Mouse (Mus musculus): ENCODE data around the gene Cadps2. TPM values are rescaled to one million over a fixed set of nuclear protein-coding genes. Genes with fewer than 3 reads are reported as not detected.

The Cadps2 gene
- polyA plus RNA-seq, 1 experiment from 2014 or later = 4.7 TPM

DNA sequence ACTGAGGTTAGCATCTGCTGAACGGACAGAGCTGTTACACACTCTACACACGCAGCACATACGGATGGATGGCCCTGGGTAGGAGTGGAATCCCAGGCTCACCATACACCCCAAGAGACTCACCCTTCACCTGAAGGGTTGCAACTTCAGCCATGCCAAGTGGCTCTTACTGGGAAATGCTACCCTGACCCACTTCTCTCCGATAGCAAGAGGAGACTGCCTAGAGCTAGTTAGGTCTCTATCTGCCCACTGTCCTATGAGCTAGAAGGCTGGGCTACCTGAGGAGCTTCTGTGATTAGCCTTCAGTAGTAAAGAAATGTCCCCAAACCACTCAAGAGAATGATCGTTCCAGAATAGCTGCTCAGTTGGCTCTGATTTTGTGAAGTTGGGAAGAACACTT lies 2.1 kb downstream of the Cadps2 start:
- WGBS = 89% methylated on average over 5 of the region's 5 CpGs
- no peak overlapping the region for H3K27ac ChIP-seq
- 0 out of 2 replicates have a peak overlapping the region, but pooled peaks have one; percentile 9 for H3K4me2 ChIP-seq (replicated peaks)
- H3K27me3 ChIP-seq = peaks cover 44% of the 10 kb centered on the region
- no peak overlapping the region for H3K9ac ChIP-seq (replicated peaks)
- H3K4me1 ChIP-seq (replicated peaks) = peaks cover 15% of the 10 kb centered on the region
- ATAC-seq = no peak
- H3K9me3 ChIP-seq = no peaks in the 10 kb centered on the region
- 0 out of 2 replicates have a peak overlapping the region, but pooled peaks have one; percentile 5 for H3K4me3 ChIP-seq (replicated peaks)
- H3K36me3 ChIP-seq = no peaks in the 10 kb centered on the region

DNA sequence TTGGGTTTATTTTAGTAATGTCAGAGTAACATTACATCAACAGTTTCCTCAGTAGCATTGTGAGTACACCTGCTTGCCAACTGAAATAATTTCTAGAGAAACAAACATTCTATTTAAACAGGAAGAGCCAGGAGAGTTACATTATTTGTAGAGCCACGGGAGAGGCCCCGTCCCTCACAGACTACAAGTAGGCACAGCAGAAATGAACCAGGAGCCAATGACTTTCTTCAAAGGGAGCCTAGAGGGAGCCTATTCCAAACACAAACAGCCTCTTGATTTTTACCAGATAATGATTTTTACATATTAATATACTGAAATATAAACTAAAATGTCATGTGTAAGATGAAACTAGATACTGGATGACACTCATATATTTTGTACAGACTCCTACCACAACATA lies 2.5 kb downstream of the Cadps2 start:
- H3K27me3 ChIP-seq = peaks cover 44% of the 10 kb centered on the region
- no peak for ATAC-seq

DNA sequence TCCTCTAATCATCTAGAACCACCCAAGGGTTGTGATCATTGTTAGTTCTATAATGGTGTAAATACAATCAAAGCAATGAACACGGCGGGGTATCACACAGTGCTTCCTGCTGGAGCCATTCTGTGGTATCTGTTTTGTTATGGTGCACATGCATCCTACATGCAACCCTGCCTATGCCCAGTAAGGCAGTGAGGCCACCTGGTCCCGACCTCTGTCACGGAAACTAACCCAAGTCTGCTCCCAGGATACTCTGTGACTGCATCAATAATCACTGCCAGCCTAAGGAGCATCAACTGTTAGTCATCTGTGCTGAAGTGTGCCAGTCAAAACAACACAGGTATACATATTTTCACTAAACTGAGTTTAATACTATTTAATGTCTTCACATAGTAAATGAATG lies 3.7 kb downstream of the Cadps2 start:
- WGBS = 88% methylated on average over 4 of the region's 4 CpGs
- ATAC-seq = no peak
- Histone ChIP-seq H3K27me3 (peaks cover 40% of the 10 kb centered on the region), H3K9ac (replicated peaks) (no peak overlapping the region), H3K4me3 (replicated peaks) (no peak overlapping the region), H3K27ac (no peak overlapping the region), H3K36me3 (no peaks in the 10 kb centered on the region), H3K4me2 (replicated peaks) (no peak overlapping the region), H3K9me3 (no peaks in the 10 kb centered on the region), H3K4me1 (replicated peaks) (peaks cover 15% of the 10 kb centered on the region)

More for the DNA sequence above, 2.5 kb downstream of the Cadps2 start:
- WGBS = 55% methylated on average over 2 of the region's 2 CpGs
- Histone ChIP-seq H3K9me3 (no peaks in the 10 kb centered on the region), H3K27ac (no peak overlapping the region), H3K4me1 (replicated peaks) (peaks cover 15% of the 10 kb centered on the region), H3K4me3 (replicated peaks) (no peak overlapping the region), H3K4me2 (replicated peaks) (no peak overlapping the region), H3K9ac (replicated peaks) (no peak overlapping the region), H3K36me3 (no peaks in the 10 kb centered on the region)

DNA sequence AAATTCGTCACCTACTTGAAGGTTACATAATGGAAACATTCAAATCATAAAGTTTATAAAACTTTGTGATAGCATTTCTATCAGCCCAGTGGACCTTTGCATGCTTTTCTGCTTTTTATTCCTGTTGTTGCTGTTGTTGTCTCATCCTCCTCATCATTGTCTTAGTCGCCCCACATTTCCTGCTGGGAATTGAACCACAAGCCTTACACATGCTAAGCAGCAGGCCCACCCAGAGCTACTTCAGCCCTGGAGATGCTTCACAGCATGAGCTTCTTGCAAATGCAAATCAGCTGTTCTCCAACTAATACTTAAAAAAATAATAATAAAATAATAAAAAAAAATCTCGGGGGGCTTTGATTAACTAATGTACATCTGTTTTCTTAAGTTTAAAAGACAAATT lies 8.5 kb downstream of the Cadps2 start:
- no peak for ATAC-seq
- no peaks in the 10 kb centered on the region for H3K4me1 ChIP-seq (replicated peaks)
- WGBS = 63% methylated on average over 3 of the region's 3 CpGs
- H3K9ac ChIP-seq (replicated peaks) = no peak overlapping the region
- no peak overlapping the region for H3K4me3 ChIP-seq (replicated peaks)
- H3K27ac ChIP-seq = no peak overlapping the region
- no peaks in the 10 kb centered on the region for H3K36me3 ChIP-seq
- no peaks in the 10 kb centered on the region for H3K9me3 ChIP-seq
- no peaks in the 10 kb centered on the region for H3K27me3 ChIP-seq
- no peak overlapping the region for H3K4me2 ChIP-seq (replicated peaks)

DNA sequence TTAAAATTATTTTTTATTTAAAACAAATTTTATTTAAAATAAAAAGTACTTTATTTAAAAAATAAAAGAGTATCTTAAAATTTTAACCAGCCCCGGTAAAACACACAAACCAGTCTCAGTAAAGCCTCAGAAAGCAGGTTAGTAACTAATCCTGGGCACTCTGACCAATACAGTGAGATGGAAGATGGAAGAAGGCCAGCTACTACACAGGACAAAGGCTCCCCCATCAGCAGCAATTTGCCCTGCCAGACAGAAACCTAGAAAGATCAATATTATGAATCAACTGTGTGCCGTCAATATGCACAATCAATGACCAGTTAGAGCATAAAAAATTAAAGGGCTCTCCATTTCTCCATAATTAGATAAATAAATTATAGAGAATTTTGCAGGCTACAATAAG lies 9.9 kb downstream of the Cadps2 start:
- 85% methylated on average over 2 of the region's 2 CpGs for WGBS
- Histone ChIP-seq H3K4me3 (replicated peaks) (no peak overlapping the region), H3K4me2 (replicated peaks) (no peak overlapping the region), H3K36me3 (no peaks in the 10 kb centered on the region), H3K27ac (no peak overlapping the region), H3K9me3 (no peaks in the 10 kb centered on the region), H3K9ac (replicated peaks) (no peak overlapping the region), H3K4me1 (replicated peaks) (no peaks in the 10 kb centered on the region), H3K27me3 (no peaks in the 10 kb centered on the region)
- no peak for ATAC-seq

DNA sequence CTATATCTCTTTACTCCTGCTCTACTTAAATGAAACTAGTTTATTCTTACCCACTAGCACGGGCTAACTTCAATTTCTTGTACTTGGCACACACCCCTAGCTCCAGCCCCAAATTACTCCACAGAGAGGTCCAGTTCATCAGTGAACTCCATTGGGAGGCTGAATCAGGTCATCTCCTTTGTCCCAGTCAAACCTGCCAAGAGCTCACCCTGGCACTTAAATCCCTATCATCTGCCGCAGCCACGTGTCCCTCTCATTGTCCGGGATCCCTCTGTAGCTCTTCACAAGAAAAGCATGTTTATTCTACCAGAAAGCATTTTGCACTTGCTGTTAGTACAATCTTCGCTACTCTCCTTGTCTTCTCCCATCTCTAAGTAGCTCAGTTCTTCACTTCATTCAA lies 17.4 kb downstream of the Cadps2 start:
- no peaks in the 10 kb centered on the region for H3K4me1 ChIP-seq (replicated peaks)
- ATAC-seq = no peak
- 82% methylated on average over 5 of the region's 5 CpGs for WGBS

DNA sequence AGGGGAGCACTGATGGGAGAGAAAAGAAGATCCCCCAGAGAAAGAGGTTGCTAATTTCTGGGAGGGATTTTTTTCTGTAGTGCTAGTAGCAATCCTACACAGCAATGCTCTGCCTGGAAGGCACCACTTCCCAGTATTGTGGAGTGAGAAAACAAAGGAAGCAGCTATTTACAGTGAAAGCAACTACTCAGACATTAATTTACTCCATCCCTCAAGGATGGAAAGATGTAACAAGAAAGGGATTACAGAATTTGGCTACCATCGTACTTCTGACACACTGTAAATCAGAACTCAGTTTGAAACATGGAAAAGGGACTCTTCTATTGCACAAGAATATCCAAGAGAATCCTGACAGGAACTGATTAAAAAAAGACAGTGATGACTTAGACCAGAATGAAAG lies 29.1 kb downstream of the Cadps2 start:
- Histone ChIP-seq H3K27me3 (no peaks in the 10 kb centered on the region), H3K9me3 (no peaks in the 10 kb centered on the region), H3K36me3 (no peaks in the 10 kb centered on the region), H3K4me1 (replicated peaks) (no peaks in the 10 kb centered on the region), H3K4me3 (replicated peaks) (no peak overlapping the region), H3K9ac (replicated peaks) (no peak overlapping the region), H3K27ac (no peak overlapping the region), H3K4me2 (replicated peaks) (no peak overlapping the region)
- ATAC-seq = no peak
- WGBS = 86% methylated on average over 1 of the region's 1 CpGs

More for the DNA sequence above, 17.4 kb downstream of the Cadps2 start:
- Histone ChIP-seq H3K9ac (replicated peaks) (no peak overlapping the region), H3K36me3 (no peaks in the 10 kb centered on the region), H3K27me3 (no peaks in the 10 kb centered on the region), H3K9me3 (no peaks in the 10 kb centered on the region), H3K4me3 (replicated peaks) (no peak overlapping the region), H3K4me2 (replicated peaks) (no peak overlapping the region), H3K27ac (no peak overlapping the region)

DNA sequence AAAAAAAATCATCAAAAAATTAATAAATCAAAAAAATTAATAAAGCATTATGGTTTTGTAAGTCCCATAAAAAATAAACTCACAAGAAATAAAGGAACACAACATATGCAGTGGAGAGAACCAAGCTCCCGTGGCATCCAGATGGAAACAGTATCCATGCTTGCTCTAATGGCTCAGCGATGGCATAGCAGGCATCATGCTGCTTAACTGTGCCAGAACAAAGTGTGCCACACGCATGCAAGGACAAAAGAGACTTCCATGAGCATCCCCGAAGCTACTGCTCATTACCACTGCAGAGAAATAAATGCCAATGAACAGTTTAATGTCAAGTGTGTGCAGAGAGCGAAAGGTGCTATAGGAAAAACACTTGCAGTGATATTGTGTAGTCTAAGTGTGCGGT lies 29.9 kb downstream of the Cadps2 start:
- H3K27ac ChIP-seq = no peak overlapping the region
- 88% methylated on average over 6 of the region's 6 CpGs for WGBS
- no peaks in the 10 kb centered on the region for H3K9me3 ChIP-seq
- no peak overlapping the region for H3K4me2 ChIP-seq (replicated peaks)
- H3K36me3 ChIP-seq = no peaks in the 10 kb centered on the region
- H3K4me1 ChIP-seq (replicated peaks) = no peaks in the 10 kb centered on the region
- H3K9ac ChIP-seq (replicated peaks) = no peak overlapping the region
- no peak overlapping the region for H3K4me3 ChIP-seq (replicated peaks)
- ATAC-seq = no peak
- H3K27me3 ChIP-seq = no peaks in the 10 kb centered on the region

DNA sequence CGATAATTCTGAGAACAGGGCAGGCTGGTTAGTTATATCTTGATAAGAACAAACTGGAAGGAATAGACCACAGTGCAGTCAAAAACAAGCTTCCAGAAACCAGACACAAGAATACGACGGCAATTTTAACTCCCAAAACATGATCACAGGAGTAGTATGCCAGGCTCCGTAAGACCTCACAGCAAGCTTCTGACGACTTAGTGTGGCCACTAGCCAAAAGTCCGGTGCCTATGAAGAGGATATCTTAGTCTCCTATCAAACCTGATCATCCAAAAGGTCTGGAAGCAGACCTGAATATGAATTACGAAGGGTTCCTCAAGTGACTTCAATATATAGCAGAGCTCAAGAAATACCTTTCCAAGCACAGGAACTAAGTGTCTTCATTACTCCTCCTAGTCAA lies 33.9 kb downstream of the Cadps2 start:
- Histone ChIP-seq H3K9ac (replicated peaks) (no peak overlapping the region), H3K27me3 (no peaks in the 10 kb centered on the region), H3K4me2 (replicated peaks) (no peak overlapping the region), H3K4me1 (replicated peaks) (no peaks in the 10 kb centered on the region), H3K36me3 (no peaks in the 10 kb centered on the region), H3K27ac (no peak overlapping the region), H3K9me3 (no peaks in the 10 kb centered on the region), H3K4me3 (replicated peaks) (no peak overlapping the region)
- no peak for ATAC-seq
- WGBS = 93% methylated on average over 7 of the region's 7 CpGs

DNA sequence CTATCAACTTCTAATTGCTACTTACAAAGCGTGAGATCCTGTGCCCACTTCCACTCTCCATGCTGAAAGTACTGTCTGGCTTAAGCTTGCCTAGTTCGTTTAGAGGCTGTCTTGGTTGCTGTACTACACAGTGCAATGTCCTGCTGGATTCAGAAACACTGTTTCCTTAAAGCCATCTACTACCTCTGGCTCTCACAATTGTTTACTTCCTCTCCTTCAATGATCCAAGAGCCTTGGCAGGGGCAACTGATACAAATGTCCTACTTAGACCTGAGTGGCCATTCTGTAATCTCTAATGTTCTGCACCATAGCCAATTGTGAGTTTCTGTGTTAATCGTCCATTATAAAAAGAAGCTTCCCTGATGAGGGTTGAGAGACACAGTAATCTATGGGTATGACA lies 47.4 kb downstream of the Cadps2 start:
- H3K27ac ChIP-seq = no peak overlapping the region

DNA sequence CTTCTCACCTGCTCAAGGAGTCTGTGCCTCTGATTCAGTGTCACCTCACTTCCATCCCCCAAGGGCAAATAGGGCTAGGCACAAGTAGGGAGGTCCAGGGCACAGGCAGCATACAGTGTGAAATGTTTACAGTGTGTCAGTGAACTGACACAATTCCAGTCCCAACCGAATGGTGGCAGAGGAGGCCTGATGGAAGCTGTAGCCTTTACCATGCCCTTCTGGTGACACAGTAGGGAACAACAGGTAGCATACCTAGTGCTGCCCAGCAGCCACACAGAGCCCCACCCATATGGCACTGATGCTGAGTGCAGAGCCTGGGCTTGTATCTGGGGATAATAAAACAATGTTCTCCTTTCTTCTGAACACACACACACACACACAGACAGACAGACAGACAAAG lies 61.6 kb downstream of the Cadps2 start:
- H3K9me3 ChIP-seq = no peaks in the 10 kb centered on the region
- 0 out of 2 replicates have a peak, but pooled peaks have one; percentile 40 for ATAC-seq
- H3K27ac ChIP-seq = no peak overlapping the region
- H3K4me3 ChIP-seq (replicated peaks) = no peak overlapping the region
- no peak overlapping the region for H3K4me2 ChIP-seq (replicated peaks)
- 62% methylated on average over 1 of the region's 1 CpGs for WGBS
- no peaks in the 10 kb centered on the region for H3K36me3 ChIP-seq
- H3K4me1 ChIP-seq (replicated peaks) = no peaks in the 10 kb centered on the region
- H3K9ac ChIP-seq (replicated peaks) = no peak overlapping the region
- no peaks in the 10 kb centered on the region for H3K27me3 ChIP-seq

More for the DNA sequence above, 47.4 kb downstream of the Cadps2 start:
- 91% methylated on average over 3 of the region's 3 CpGs for WGBS
- Histone ChIP-seq H3K4me3 (replicated peaks) (no peak overlapping the region), H3K9me3 (no peaks in the 10 kb centered on the region), H3K27me3 (no peaks in the 10 kb centered on the region), H3K36me3 (no peaks in the 10 kb centered on the region), H3K4me1 (replicated peaks) (no peaks in the 10 kb centered on the region), H3K4me2 (replicated peaks) (no peak overlapping the region), H3K9ac (replicated peaks) (no peak overlapping the region)
- no peak for ATAC-seq

DNA sequence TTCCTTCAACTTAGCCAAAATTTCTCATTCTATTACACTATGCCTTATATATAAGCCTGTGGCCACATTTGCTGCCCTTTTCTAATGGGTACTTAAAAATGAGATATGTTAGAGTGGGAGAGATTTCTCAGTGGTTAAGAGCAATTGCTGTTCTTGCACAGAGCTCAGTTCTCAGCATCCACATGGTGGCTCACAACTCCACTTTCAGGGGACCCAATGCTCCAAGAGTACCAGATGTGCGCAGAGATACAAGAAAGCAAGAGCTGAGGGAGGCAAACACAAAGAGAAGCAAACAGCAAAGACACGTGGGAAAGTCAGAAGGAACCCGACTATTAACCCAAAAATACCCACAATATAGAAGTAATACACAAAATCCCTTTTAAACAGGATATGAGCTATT lies 77.0 kb downstream of the Cadps2 start:
- no peak for ATAC-seq
- H3K36me3 ChIP-seq = no peaks in the 10 kb centered on the region
- H3K4me2 ChIP-seq (replicated peaks) = no peak overlapping the region
- H3K27ac ChIP-seq = no peak overlapping the region
- no peak overlapping the region for H3K9ac ChIP-seq (replicated peaks)
- H3K4me1 ChIP-seq (replicated peaks) = no peaks in the 10 kb centered on the region
- 51% methylated on average over 3 of the region's 3 CpGs for WGBS
- no peak overlapping the region for H3K4me3 ChIP-seq (replicated peaks)
- H3K9me3 ChIP-seq = no peaks in the 10 kb centered on the region
- no peaks in the 10 kb centered on the region for H3K27me3 ChIP-seq

DNA sequence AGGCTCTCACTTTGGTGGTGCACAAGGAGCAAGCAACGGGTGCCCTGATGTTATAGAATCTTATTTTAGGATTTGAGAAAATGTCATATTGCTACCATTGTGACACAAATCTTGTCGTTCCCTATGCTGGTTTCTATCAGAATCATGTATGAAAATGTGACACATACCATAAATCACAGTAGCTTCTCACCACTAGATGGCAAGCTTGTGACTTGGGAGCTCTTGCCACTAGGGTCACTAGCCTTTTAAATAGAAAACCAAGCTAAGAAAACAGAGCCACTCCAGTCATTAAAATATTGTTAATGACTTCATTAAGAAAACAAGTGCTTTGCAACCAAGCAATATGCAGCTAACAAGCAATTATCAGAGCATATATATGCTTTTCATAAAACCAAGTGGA lies 81.0 kb downstream of the Cadps2 start:
- no peaks in the 10 kb centered on the region for H3K36me3 ChIP-seq
- H3K27me3 ChIP-seq = no peaks in the 10 kb centered on the region
- H3K4me3 ChIP-seq (replicated peaks) = no peak overlapping the region
- H3K4me1 ChIP-seq (replicated peaks) = no peaks in the 10 kb centered on the region
- WGBS = 78% methylated on average over 2 of the region's 2 CpGs
- ATAC-seq = no peak
- no peaks in the 10 kb centered on the region for H3K9me3 ChIP-seq
- no peak overlapping the region for H3K27ac ChIP-seq
- H3K4me2 ChIP-seq (replicated peaks) = no peak overlapping the region
- H3K9ac ChIP-seq (replicated peaks) = no peak overlapping the region

Measured in midbrain, embryonic 13.5 days (tissue).